Mouse (Mus musculus) thymus, adult 2 months (tissue): ENCODE results near the gene Hoxa4.

Experiments used
- CTCF ChIP-seq: fragments of 200-500 bp; IDR thresholded peaks from 2 replicates; pipeline ENCODE4 v1.5.1; 2012; ENCODE audit warnings: mild to moderate bottlenecking, control low read depth, low read length, moderate library complexity, borderline replicate concordance; ENCODE audit not compliant: control insufficient read depth, poor library complexity, insufficient read depth; ENCODE audit errors: extremely low read depth
- POLR2A ChIP-seq: fragments of 200-500 bp; IDR thresholded peaks from 2 replicates; pipeline ENCODE4 v1.6.1; 2012; ENCODE audit warnings: mild to moderate bottlenecking, low read length, control low read depth, moderate library complexity; ENCODE audit not compliant: control insufficient read depth, poor library complexity, insufficient read depth; ENCODE audit errors: extremely low read depth

DNA sequence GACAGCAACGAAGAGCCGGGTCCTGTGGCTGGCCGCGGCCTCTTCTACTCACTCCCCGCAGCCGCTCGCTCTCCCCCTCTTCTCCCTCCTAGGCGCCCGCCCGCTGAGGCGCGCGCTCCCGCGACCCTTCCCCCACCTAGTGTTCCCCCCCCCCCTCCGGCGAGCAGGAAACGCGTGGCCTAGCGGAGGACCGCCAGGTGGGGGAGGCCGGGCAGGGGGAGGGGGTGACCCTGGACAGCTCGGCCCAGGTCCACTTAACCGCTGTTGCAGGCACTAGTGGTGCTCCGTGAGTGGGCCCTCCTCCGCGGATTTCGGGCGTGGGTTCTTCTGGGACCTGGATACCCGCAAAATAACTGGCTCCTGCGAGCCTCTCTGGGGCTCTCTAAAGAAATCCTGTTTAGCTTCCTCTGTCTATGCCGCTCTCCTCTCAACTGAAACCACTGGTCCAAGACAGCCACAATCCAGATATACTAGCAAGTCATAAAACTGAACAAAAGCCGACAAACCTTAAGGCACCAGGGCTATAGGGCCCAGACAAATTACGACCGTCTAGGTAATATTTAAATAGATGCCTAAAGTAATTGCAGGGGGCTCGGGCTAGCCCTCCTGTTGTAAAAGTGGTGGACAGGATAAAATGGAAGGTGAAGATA lies 39.1 kb upstream of the Hoxa4 start, which contains the start of gene Hoxa9:
- TF ChIP-seq CTCF (no peak), POLR2A (no peak)
